Mouse (Mus musculus) midbrain, postnatal 0 days (tissue): ENCODE measurements around the gene Wfikkn1. TPM values are rescaled to one million over a fixed set of nuclear protein-coding genes. Genes with fewer than 3 reads are reported as not detected.

Experiments
- ATAC-seq: fragments of 200-750 bp; cut with Nextera tagmentation; 2 replicates; pipeline ENCODE4 v1.8.0; 2017; ENCODE audit warnings: moderate number of reproducible peaks, mild to moderate bottlenecking, moderate TSS enrichment, moderate library complexity; ENCODE audit not compliant: low FRiP score
- DNase-seq: peaks from one replicate; pipeline ENCODE4 v3.0.0-alpha.2; 2015; ENCODE audit warnings: low spot score
- H3K27ac ChIP-seq: fragments of 300-500 bp; sonication (generic); 2 replicates; pipeline ENCODE4 v1.5.1; 2014; ENCODE audit warnings: low read depth, mild to moderate bottlenecking, low read length, mixed read lengths
- H3K27me3 ChIP-seq: fragments of 300-500 bp; sonication (generic); 2 replicates; pipeline ENCODE4 v1.6.1; 2014; ENCODE audit warnings: low read length, control low read depth, mixed read lengths; ENCODE audit not compliant: insufficient read depth
- H3K36me3 ChIP-seq: fragments of 300-500 bp; sonication (generic); 2 replicates; pipeline ENCODE4 v1.6.1; 2014; ENCODE audit warnings: low read length, control low read depth, mixed read lengths; ENCODE audit not compliant: insufficient read depth
- H3K4me1 ChIP-seq: fragments of 300-500 bp; sonication (generic); 2 replicates; pipeline ENCODE4 v1.6.1; 2014; ENCODE audit warnings: mild to moderate bottlenecking, control low read depth, antibody characterized with exemption, low read length, mixed read lengths; ENCODE audit not compliant: insufficient read depth
- H3K4me2 ChIP-seq: fragments of 300-500 bp; sonication (generic); 2 replicates; pipeline ENCODE4 v1.6.1; 2014; ENCODE audit warnings: low read depth, mild to moderate bottlenecking, low read length, mixed read lengths; ENCODE audit not compliant: poor library complexity, severe bottlenecking
- H3K4me3 ChIP-seq: fragments of 300-500 bp; sonication (generic); 2 replicates; pipeline ENCODE4 v1.5.1; 2014; ENCODE audit warnings: low read depth, mild to moderate bottlenecking, low read length, moderate library complexity
- H3K9ac ChIP-seq: fragments of 300-500 bp; sonication (generic); replicated peaks from 2 replicates; pipeline ENCODE4 v1.6.1; 2014; ENCODE audit warnings: mild to moderate bottlenecking, low read length, moderate library complexity, mixed read lengths; ENCODE audit not compliant: poor library complexity, severe bottlenecking
- H3K9me3 ChIP-seq: fragments of 300-500 bp; sonication (generic); 2 replicates; pipeline ENCODE4 v1.6.1; 2016; ENCODE audit warnings: low read length, control low read depth
- CTCF ChIP-seq: IDR thresholded peaks from 2 replicates; pipeline ENCODE4 v1.5.1; 2016; ENCODE audit warnings: antibody characterized with exemption, mild to moderate bottlenecking
- WGBS: fragments of 180-500 bp; shearing (Covaris S2); extraction: QIAGEN DNeasy Blood & Tissue Kit; methylation state at CpG from one replicate; pipeline ENCODE4 v1.1.7; 2014; 5-methylcytosine and 5-hydroxymethylcytosine counted together
- microRNA-seq: library from miRNA; unstranded; fragments of <30 nt; microRNA quantifications from one replicate; pipeline ENCODE4, GENCODE M21; 2016; ENCODE audit warnings: borderline number of aligned reads
- polyA plus RNA-seq: library from polyadenylated mRNA; unstranded; fragments of >200 nt; fragmentation: Nextera tagmentation; extraction: Ambion mirVana; gene quantifications from 2 replicates; pipeline ENCODE4 v1.2.1, GENCODE M21; 2015
- total RNA-seq: library from RNA; depleted of rRNA; stranded (reverse); fragments of >200 nt; gene quantifications from 2 replicates; pipeline ENCODE4 v1.2.3, GENCODE M21; 2014; rRNA removed

Gene Wfikkn1
- total and polyA plus RNA-seq, 2 experiments from 2014 or later, result 0.42 to 0.77 TPM

GRCm38 (mm10) chr17:25829558-25830017 is 51.1 kb downstream of the Wfikkn1 start:
- Histone ChIP-seq H3K36me3 (peaks cover 37% of the 10 kb centered on the region), H3K9ac (peak overlapping the region; percentile 78), H3K4me2 (peak overlapping the region; percentile 72), H3K27ac (peak overlapping the region; percentile 95), H3K9me3 (no peaks in the 10 kb centered on the region), H3K27me3 (no peaks in the 10 kb centered on the region), H3K4me1 (peaks cover 28% of the 10 kb centered on the region), H3K4me3 (peak overlapping the region; percentile 55)
- DNase-seq, result no peak
- ATAC-seq, result no peak
- WGBS, result 47% methylated on average over 8 of the region's 8 CpGs
- no peak for TF ChIP-seq CTCF

GRCm38 (mm10) chr17:25828712-25829557 is 51.7 kb downstream of the Wfikkn1 start, which contains the start of gene Jmjd8:
Jmjd8 (plus strand) TSS chr17:25828867.
- peaks cover 28% of the 10 kb centered on the region for H3K4me1 ChIP-seq
- H3K36me3 ChIP-seq, result peaks cover 37% of the 10 kb centered on the region
- peak within 1 kb of the TSS; percentile 78 for H3K9ac ChIP-seq
- H3K4me3 ChIP-seq, result peak within 1 kb of the TSS; percentile 55
- H3K9me3 ChIP-seq, result no peaks in the 10 kb centered on the region
- H3K27me3 ChIP-seq, result no peaks in the 10 kb centered on the region
- H3K27ac ChIP-seq, result peak within 1 kb of the TSS; percentile 95
- ATAC-seq, result peak; percentile 58
- TF ChIP-seq CTCF, result peak; percentile 79
- 1% methylated on average over 32 of the region's 32 CpGs for WGBS
- peak; percentile 95 for DNase-seq
- H3K4me2 ChIP-seq, result peak within 1 kb of the TSS; percentile 72

GRCm38 (mm10) chr17:25828223-25828594 is 52.4 kb downstream of the Wfikkn1 start:
- Histone ChIP-seq H3K36me3 (peaks cover 37% of the 10 kb centered on the region), H3K27me3 (no peaks in the 10 kb centered on the region), H3K4me1 (peaks cover 29% of the 10 kb centered on the region), H3K4me3 (peak overlapping the region; percentile 55), H3K27ac (peak overlapping the region; percentile 95), H3K9me3 (no peaks in the 10 kb centered on the region), H3K9ac (peak overlapping the region; percentile 78; the same call in 1 of the 2 replicates), H3K4me2 (peak overlapping the region; percentile 72)
- 83% methylated on average over 8 of the region's 8 CpGs for WGBS
- DNase-seq, result no peak
- no peak for TF ChIP-seq CTCF
- ATAC-seq, result no peak

Small RNAs within 50 kb of the gene (microRNA-seq; reads per million reads assigned to microRNA genes)
- gene Mir3082, result 1.0 reads per million

Other genes starting within 250 kb of the Wfikkn1 start
Only the 30 nearest of the 31 such genes appear.
- gene Gng13, start 163.7 kb downstream of the Wfikkn1 start, total RNA-seq, result 34.4 and 42.2 TPM in 2 replicates
- 21.0 and 25.8 TPM in 2 replicates for gene Gng13, start 163.7 kb downstream of the Wfikkn1 start, polyA plus RNA-seq
- 3.4 and 5.8 TPM in 2 replicates for gene Chtf18, start 153.4 kb downstream of the Wfikkn1 start, total RNA-seq
- 2.2 and 2.5 TPM in 2 replicates for gene Chtf18, start 153.4 kb downstream of the Wfikkn1 start, polyA plus RNA-seq
- gene Rpusd1, start 153.2 kb downstream of the Wfikkn1 start, total RNA-seq, result 8.0 and 10.5 TPM in 2 replicates
- gene Rpusd1, start 153.2 kb downstream of the Wfikkn1 start, polyA plus RNA-seq, result 26.7 and 33.3 TPM in 2 replicates
- not detected in 2 replicates for gene Mslnl, start 144.8 kb downstream of the Wfikkn1 start, total RNA-seq
- gene Mslnl, start 144.8 kb downstream of the Wfikkn1 start, polyA plus RNA-seq, result not detected in 2 replicates
- gene Msln, start 126.5 kb downstream of the Wfikkn1 start, total RNA-seq, result 0.52 and 1.6 TPM in 2 replicates
- gene Msln, start 126.5 kb downstream of the Wfikkn1 start, polyA plus RNA-seq, result 2.2 and 3.6 TPM in 2 replicates
- 25.2 and 27.3 TPM in 2 replicates for gene Narfl, start 107.1 kb downstream of the Wfikkn1 start, total RNA-seq
- gene Narfl, start 107.1 kb downstream of the Wfikkn1 start, polyA plus RNA-seq, result 25.1 and 27.2 TPM in 2 replicates
- gene Haghl, start 95.2 kb downstream of the Wfikkn1 start, total RNA-seq, result 149 and 156 TPM in 2 replicates
- gene Haghl, start 95.2 kb downstream of the Wfikkn1 start, polyA plus RNA-seq, result 206 and 228 TPM in 2 replicates
- 0.44 TPM in 1 of 2 replicates, not detected in the other for gene Ccdc78, start 94.3 kb downstream of the Wfikkn1 start, total RNA-seq
- 0.39 and 0.65 TPM in 2 replicates for gene Ccdc78, start 94.3 kb downstream of the Wfikkn1 start, polyA plus RNA-seq
- 65.8 and 74.2 TPM in 2 replicates for gene Fam173a, start 88.0 kb downstream of the Wfikkn1 start, total RNA-seq
- gene Fam173a, start 88.0 kb downstream of the Wfikkn1 start, polyA plus RNA-seq, result 106 and 116 TPM in 2 replicates
- not detected in 2 replicates for gene AC134908.4, start 85.2 kb downstream of the Wfikkn1 start, total RNA-seq
- 0.89 TPM in 1 of 2 replicates, not detected in the other for gene AC134908.4, start 85.2 kb downstream of the Wfikkn1 start, polyA plus RNA-seq
- 155 and 236 TPM in 2 replicates for gene Metrn, start 83.7 kb downstream of the Wfikkn1 start, total RNA-seq
- 50.0 and 54.3 TPM in 2 replicates for gene Metrn, start 83.7 kb downstream of the Wfikkn1 start, polyA plus RNA-seq
- gene Fbxl16, start 71.8 kb downstream of the Wfikkn1 start, total RNA-seq, result 140 and 154 TPM in 2 replicates
- gene Fbxl16, start 71.8 kb downstream of the Wfikkn1 start, polyA plus RNA-seq, result 43.1 and 51.7 TPM in 2 replicates
- 33.4 and 37.6 TPM in 2 replicates for gene Wdr24, start 57.2 kb downstream of the Wfikkn1 start, total RNA-seq
- gene Wdr24, start 57.2 kb downstream of the Wfikkn1 start, polyA plus RNA-seq, result 24.7 and 27.3 TPM in 2 replicates
- 39.1 and 46.2 TPM in 2 replicates for gene Jmjd8, start 52.0 kb downstream of the Wfikkn1 start, total RNA-seq
- 43.8 and 45.9 TPM in 2 replicates for gene Jmjd8, start 52.0 kb downstream of the Wfikkn1 start, polyA plus RNA-seq
- gene Stub1, start 47.5 kb downstream of the Wfikkn1 start, total RNA-seq, result 237 and 248 TPM in 2 replicates
- gene Stub1, start 47.5 kb downstream of the Wfikkn1 start, polyA plus RNA-seq, result 374 and 397 TPM in 2 replicates
- 95.2 and 168 TPM in 2 replicates for gene Rhbdl1, start 43.6 kb downstream of the Wfikkn1 start, total RNA-seq
- 97.0 and 110 TPM in 2 replicates for gene Rhbdl1, start 43.6 kb downstream of the Wfikkn1 start, polyA plus RNA-seq
- gene Gm20683, start 39.1 kb downstream of the Wfikkn1 start, total RNA-seq, result 25.8 and 34.3 TPM in 2 replicates
- 11.9 and 14.2 TPM in 2 replicates for gene Gm20683, start 39.1 kb downstream of the Wfikkn1 start, polyA plus RNA-seq
- gene Rhot2, start 36.0 kb downstream of the Wfikkn1 start, total RNA-seq, result 49.2 and 70.1 TPM in 2 replicates
- gene Rhot2, start 36.0 kb downstream of the Wfikkn1 start, polyA plus RNA-seq, result 15.4 and 16.2 TPM in 2 replicates
- 36.2 and 44.3 TPM in 2 replicates for gene Wdr90, start 19.4 kb downstream of the Wfikkn1 start, total RNA-seq
- gene Wdr90, start 19.4 kb downstream of the Wfikkn1 start, polyA plus RNA-seq, result 14.2 and 15.0 TPM in 2 replicates
- 14.6 and 29.9 TPM in 2 replicates for gene Mcrip2, start 12.1 kb downstream of the Wfikkn1 start, total RNA-seq
- 39.5 and 45.5 TPM in 2 replicates for gene Mcrip2, start 12.1 kb downstream of the Wfikkn1 start, polyA plus RNA-seq
- gene Mettl26, start 5.8 kb downstream of the Wfikkn1 start, total RNA-seq, result 53.8 and 64.8 TPM in 2 replicates
- 67.3 and 74.0 TPM in 2 replicates for gene Mettl26, start 5.8 kb downstream of the Wfikkn1 start, polyA plus RNA-seq
- gene Rab40c, start 38.9 kb upstream of the Wfikkn1 start, total RNA-seq, result 42.1 and 43.0 TPM in 2 replicates
- 36.2 and 38.9 TPM in 2 replicates for gene Rab40c, start 38.9 kb upstream of the Wfikkn1 start, polyA plus RNA-seq
- 73.6 and 111 TPM in 2 replicates for gene Pigq, start 64.1 kb upstream of the Wfikkn1 start, total RNA-seq
- gene Pigq, start 64.1 kb upstream of the Wfikkn1 start, polyA plus RNA-seq, result 75.4 and 79.7 TPM in 2 replicates
- gene Nhlrc4, start 64.1 kb upstream of the Wfikkn1 start, total RNA-seq, result 0.47 and 0.60 TPM in 2 replicates
- gene Nhlrc4, start 64.1 kb upstream of the Wfikkn1 start, polyA plus RNA-seq, result 0.35 and 0.91 TPM in 2 replicates
- 2.9 and 4.1 TPM in 2 replicates for gene A930017K11Rik, start 71.7 kb upstream of the Wfikkn1 start, total RNA-seq
- 3.2 and 3.7 TPM in 2 replicates for gene A930017K11Rik, start 71.7 kb upstream of the Wfikkn1 start, polyA plus RNA-seq
- 29.7 and 36.8 TPM in 2 replicates for gene Capn15, start 104.9 kb upstream of the Wfikkn1 start, total RNA-seq
- gene Capn15, start 104.9 kb upstream of the Wfikkn1 start, polyA plus RNA-seq, result 14.7 and 20.1 TPM in 2 replicates
- gene Rab11fip3, start 188.7 kb upstream of the Wfikkn1 start, total RNA-seq, result 34.7 and 35.7 TPM in 2 replicates
- gene Rab11fip3, start 188.7 kb upstream of the Wfikkn1 start, polyA plus RNA-seq, result 14.8 and 18.3 TPM in 2 replicates
- gene Decr2, start 209.5 kb upstream of the Wfikkn1 start, total RNA-seq, result 38.0 and 41.1 TPM in 2 replicates
- gene Decr2, start 209.5 kb upstream of the Wfikkn1 start, polyA plus RNA-seq, result 42.3 and 44.4 TPM in 2 replicates
- gene Nme4, start 214.7 kb upstream of the Wfikkn1 start, total RNA-seq, result 6.4 and 7.7 TPM in 2 replicates
- 9.2 and 10.2 TPM in 2 replicates for gene Nme4, start 214.7 kb upstream of the Wfikkn1 start, polyA plus RNA-seq
- gene Tmem8, start 232.4 kb upstream of the Wfikkn1 start, total RNA-seq, result 9.0 and 9.5 TPM in 2 replicates
- gene Tmem8, start 232.4 kb upstream of the Wfikkn1 start, polyA plus RNA-seq, result 3.5 TPM in 2 replicates